Mouse (Mus musculus) regulatory T cell (primary cell): Measurements from ENCODE around the gene Fam171a2.

Source experiments
- in situ Hi-C: fragments of 300-600 bp; cut with MboI, MseI; formaldehyde crosslinking; loops from one replicate; pipeline ENCODE4 v1.15.1; 2025; ENCODE audit warnings: high pct_unique_total_duplicates

The Fam171a2 gene

GRCm38 (mm10) chr11:102447497-102447896 lies at the start of gene Fam171a2:
Gene Fam171a2, minus strand, starts transcription at chr11:102447682.
- in situ Hi-C loops: no loop called here

GRCm38 (mm10) chr11:102496732-102497131 lies 49.2 kb upstream of the Fam171a2 start:
- in situ Hi-C loops: no loop called here

- in situ Hi-C loops: no loop called here
These were observed 48.7 kb upstream of the Fam171a2 start for GRCm38 (mm10) chr11:102496206-102496605.

GRCm38 (mm10) chr11:102495742-102496141 lies 48.3 kb upstream of the Fam171a2 start:
- in situ Hi-C loops: no loop called here

GRCm38 (mm10) chr11:102495114-102495513 lies 47.6 kb upstream of the Fam171a2 start:
- in situ Hi-C loops: no loop called here

- in situ Hi-C loops: no loop called here
These were observed 46.7 kb upstream of the Fam171a2 start for GRCm38 (mm10) chr11:102494063-102494650.

GRCm38 (mm10) chr11:102493241-102493640 lies 45.8 kb upstream of the Fam171a2 start:
- in situ Hi-C loops: no loop called here

- in situ Hi-C loops: loop anchor here (5.0 kb wide), 1 partner anchor 164 kb away; no protein-coding TSS in a partner anchor
These were observed 40.4 kb upstream of the Fam171a2 start for GRCm38 (mm10) chr11:102487901-102488300.

- in situ Hi-C loops: loop anchor here (5.0 kb wide), 1 partner anchor 165 kb away; no protein-coding TSS in a partner anchor
These were observed 39.4 kb upstream of the Fam171a2 start for GRCm38 (mm10) chr11:102486733-102487386.

- in situ Hi-C loops: no loop called here
These were observed 34.3 kb upstream of the Fam171a2 start for GRCm38 (mm10) chr11:102481779-102482178.

GRCm38 (mm10) chr11:102480897-102481296 lies 33.4 kb upstream of the Fam171a2 start:
- in situ Hi-C loops: no loop called here

GRCm38 (mm10) chr11:102480111-102480510 lies 32.6 kb upstream of the Fam171a2 start:
- in situ Hi-C loops: no loop called here

- in situ Hi-C loops: no loop called here
These were observed 32.1 kb upstream of the Fam171a2 start for GRCm38 (mm10) chr11:102479581-102479980.

- in situ Hi-C loops: no loop called here
These were observed 31.2 kb upstream of the Fam171a2 start for GRCm38 (mm10) chr11:102478671-102479070.

- in situ Hi-C loops: no loop called here
These were observed 27.5 kb upstream of the Fam171a2 start for GRCm38 (mm10) chr11:102475027-102475426.

GRCm38 (mm10) chr11:102469648-102470357 lies 22.3 kb upstream of the Fam171a2 start, which contains the start of gene Itga2b:
Gene Itga2b, minus strand, starts transcription at chr11:102470122.
- in situ Hi-C loops: no loop called here

GRCm38 (mm10) chr11:102467041-102467631 lies 19.7 kb upstream of the Fam171a2 start:
- in situ Hi-C loops: no loop called here

GRCm38 (mm10) chr11:102465713-102466436 lies 18.4 kb upstream of the Fam171a2 start:
- in situ Hi-C loops: no loop called here

GRCm38 (mm10) chr11:102464901-102465300 lies 17.4 kb upstream of the Fam171a2 start:
- in situ Hi-C loops: no loop called here

- in situ Hi-C loops: no loop called here
These were observed 14.3 kb upstream of the Fam171a2 start for GRCm38 (mm10) chr11:102461764-102462163.

- in situ Hi-C loops: no loop called here
These were observed 13.1 kb upstream of the Fam171a2 start for GRCm38 (mm10) chr11:102460541-102460940.
